Comparison of ENCODE assay signal across 8 mouse cellular contexts in the genomic region with DNA sequence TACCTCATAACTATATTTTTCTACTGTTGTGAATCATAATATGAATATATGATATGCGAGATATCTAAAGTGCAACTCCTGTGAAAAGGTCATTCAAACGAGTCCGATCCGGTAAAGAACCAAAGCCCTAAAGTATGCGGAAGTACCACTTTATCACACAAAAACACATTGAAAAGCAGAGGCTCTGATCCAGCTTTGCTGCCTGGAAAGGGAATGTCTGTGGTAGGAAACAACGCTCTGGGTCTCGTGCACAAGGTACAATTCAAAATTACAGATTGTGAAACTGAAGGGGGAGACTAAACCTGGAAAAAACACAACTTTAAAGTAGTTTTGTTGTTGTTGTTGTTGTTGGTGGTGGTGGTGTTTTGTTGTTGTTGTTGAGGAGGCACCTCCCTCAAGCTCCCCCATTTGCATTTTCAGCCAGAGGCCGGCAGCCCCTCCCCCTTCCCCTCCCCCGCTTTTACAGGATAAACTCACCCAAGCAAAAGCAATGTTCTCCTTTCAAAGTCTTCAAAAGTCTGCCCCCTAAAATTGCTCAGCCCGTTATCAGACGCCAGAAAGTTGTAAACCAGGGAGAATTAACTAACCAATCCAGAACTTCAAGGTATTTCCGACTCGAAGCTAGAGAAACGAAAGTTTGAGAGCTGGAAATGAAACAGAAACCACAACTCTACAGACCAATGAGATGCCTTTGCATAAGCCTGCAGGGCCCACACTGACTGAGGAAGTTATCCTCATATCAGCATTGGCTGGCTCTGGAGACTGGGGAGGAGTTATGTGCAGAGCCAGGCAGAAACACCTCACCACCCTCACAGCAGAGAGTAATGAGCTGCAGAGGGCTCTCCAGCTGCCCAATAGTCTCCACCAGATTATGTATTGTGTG. TPM values are rescaled to one million over a fixed set of nuclear protein-coding genes. Genes with fewer than 3 reads are reported as not detected.
A peak's percentile ranks its signal among the peaks of the same experiment; 100 is the strongest.
DNase-seq lines count a peak whose midpoint lies in the region; ATAC-seq and TF ChIP-seq lines count a peak whose summit lies in the region.

Trim12c (minus strand) TSS at position 646 of the 883 bp plus-strand sequence.

- H3K4me1 ChIP-seq in cerebellum, adult 2 months (ENCODE audit: control insufficient read depth, insufficient read depth, low read length) = no peaks in the 10 kb centered on the region
- H3K4me1 ChIP-seq in intestine, postnatal 0 days (replicated peaks; ENCODE audit: control insufficient read depth, insufficient read depth, low read length) = no peaks in the 10 kb centered on the region
- no peaks in the 10 kb centered on the region for H3K4me1 ChIP-seq in liver, embryonic 11.5 days (replicated peaks; ENCODE audit: control insufficient read depth, insufficient read depth, low read length)
- H3K4me1 ChIP-seq in stomach, embryonic 16.5 days (ENCODE audit: control insufficient read depth, insufficient read depth, low read length) = no peaks in the 10 kb centered on the region

- no peaks in the 10 kb centered on the region for H3K36me3 ChIP-seq in intestine, postnatal 0 days (ENCODE audit: control insufficient read depth, insufficient read depth)
- H3K36me3 ChIP-seq in liver, embryonic 11.5 days (ENCODE audit: control insufficient read depth, insufficient read depth, low read length) = no peaks in the 10 kb centered on the region
- H3K36me3 ChIP-seq in stomach, embryonic 16.5 days (ENCODE audit: control insufficient read depth, insufficient read depth, low read length) = no peaks in the 10 kb centered on the region

- peak within 1 kb of the TSS; percentile 66 for H3K4me2 ChIP-seq in intestine, postnatal 0 days (replicated peaks; ENCODE audit: low read depth)
- peak within 1 kb of the TSS; percentile 78 for H3K4me2 ChIP-seq in liver, embryonic 11.5 days
- H3K4me2 ChIP-seq in stomach, embryonic 16.5 days (ENCODE audit: low read depth, low read length) = peak within 1 kb of the TSS; percentile 54

- peak in 1 of 2 experiments; percentile 4 for DNase-seq in cerebellum, adult 2 months
- DNase-seq in cerebellum, adult 9-11 months = no peak
- peak; percentile 30 for DNase-seq in embryo, embryonic 11.5 days (ENCODE audit: low read depth, low spot score)
- peak; percentile 99 for DNase-seq in heart, adult 11 months
- DNase-seq in liver, embryonic 11.5 days (ENCODE audit: low spot score) = peak; percentile 62

- TF ChIP-seq CTCF in cerebellum, adult 2 months (IDR thresholded peaks at IDR 0.05; ENCODE audit: borderline replicate concordance, insufficient read depth, low read depth, low read length) = no peak
- TF ChIP-seq CTCF in intestine, postnatal 0 days (IDR thresholded peaks at IDR 0.05; ENCODE audit: low read depth) = no peak

- WGBS in cerebellum, adult 2 months = 9% methylated on average over 14 of the region's 14 CpGs
- 4% methylated on average over 14 of the region's 14 CpGs for WGBS in intestine, postnatal 0 days
- WGBS in liver, embryonic 11.5 days = 3% methylated on average over 14 of the region's 14 CpGs
- WGBS in stomach, embryonic 16.5 days = 2% methylated on average over 14 of the region's 14 CpGs

- peak within 1 kb of the TSS; percentile 15 for H3K4me3 ChIP-seq in cerebellum, adult 2 months (replicated peaks; ENCODE audit: insufficient read depth, low read depth, low read length)
- peak within 1 kb of the TSS; percentile 51 for H3K4me3 ChIP-seq in intestine, postnatal 0 days (ENCODE audit: low read depth, low read length)
- peak within 1 kb of the TSS; percentile 55 for H3K4me3 ChIP-seq in liver, embryonic 11.5 days (ENCODE audit: low read depth, low read length)
- H3K4me3 ChIP-seq in stomach, embryonic 16.5 days (replicated peaks; ENCODE audit: low read length) = peak within 1 kb of the TSS; percentile 45

- H3K27me3 ChIP-seq in cerebellum, adult 2 months (ENCODE audit: control insufficient read depth, insufficient read depth, low read length) = no peaks in the 10 kb centered on the region
- no peaks in the 10 kb centered on the region for H3K27me3 ChIP-seq in intestine, postnatal 0 days (replicated peaks; ENCODE audit: control insufficient read depth, insufficient read depth, low read length)
- no peaks in the 10 kb centered on the region for H3K27me3 ChIP-seq in liver, embryonic 11.5 days (replicated peaks; ENCODE audit: control insufficient read depth, insufficient read depth, low read length)
- H3K27me3 ChIP-seq in stomach, embryonic 16.5 days (ENCODE audit: control insufficient read depth, insufficient read depth, low read length) = no peaks in the 10 kb centered on the region

- H3K9ac ChIP-seq in intestine, postnatal 0 days (ENCODE audit: low read depth, low read length) = peak within 1 kb of the TSS; percentile 35; the same call in 1 of the 2 replicates
- H3K9ac ChIP-seq in liver, embryonic 11.5 days (ENCODE audit: low read depth, low read length) = peak within 1 kb of the TSS; percentile 52
- H3K9ac ChIP-seq in stomach, embryonic 16.5 days (ENCODE audit: low read length) = peak within 1 kb of the TSS; percentile 17; the same call in 1 of the 2 replicates

- peak; percentile 100 for ATAC-seq in intestine, postnatal 0 days
- ATAC-seq in liver, embryonic 11.5 days (replicated peaks; ENCODE audit: low FRiP score) = peak; percentile 100
- ATAC-seq in monocyte, adult 5-6 weeks (replicated peaks; ENCODE audit: insufficient number of reproducible peaks, low FRiP score, low TSS enrichment, poor library complexity, severe bottlenecking) = peak; percentile 97
- ATAC-seq in stomach, embryonic 16.5 days (ENCODE audit: insufficient read depth, low FRiP score) = peak; percentile 100

- TF ChIP-seq POLR2A in cerebellum, adult 2 months (IDR thresholded peaks at IDR 0.05; ENCODE audit: borderline replicate concordance, insufficient read depth, low read length) = no peak

- H3K27ac ChIP-seq in cerebellum, adult 2 months (ENCODE audit: insufficient read depth, low read length) = no peak within 1 kb of the TSS
- peak within 1 kb of the TSS; percentile 71 for H3K27ac ChIP-seq in intestine, postnatal 0 days (ENCODE audit: low read depth, low read length)
- no peak within 1 kb of the TSS; the same call in 1 of the 2 replicates for H3K27ac ChIP-seq in liver, embryonic 11.5 days (ENCODE audit: low read depth, low read length)
- no peak within 1 kb of the TSS for H3K27ac ChIP-seq in stomach, embryonic 16.5 days (ENCODE audit: low read length)

- H3K9me3 ChIP-seq in intestine, postnatal 0 days (ENCODE audit: control insufficient read depth) = no peaks in the 10 kb centered on the region
- H3K9me3 ChIP-seq in liver, embryonic 11.5 days (ENCODE audit: control insufficient read depth, low read length) = no peaks in the 10 kb centered on the region
- H3K9me3 ChIP-seq in stomach, embryonic 16.5 days (replicated peaks; ENCODE audit: control insufficient read depth, low read length) = no peaks in the 10 kb centered on the region

RNA-seq across cellular contexts. Expression of gene Trim12c, which starts in this region (rescaled TPM):
- polyA plus RNA-seq in cerebellum, adult 2 months (2012; rRNA removed) = 1.3 TPM in 2 replicates
- polyA plus RNA-seq in intestine, postnatal 0 days (2015; fragmentation: Nextera tagmentation; extraction: Ambion mirVana) = 4.8 and 5.0 TPM in 2 replicates
- polyA plus RNA-seq in liver, embryonic 11.5 days (2014; fragmentation: Nextera tagmentation; extraction: Ambion mirVana) = 1.2 TPM in 2 replicates
- total RNA-seq in monocyte, adult 5-6 weeks (2017) = 38.3 to 79.6 TPM (median 51.5 TPM) in 3 replicates
- 2.8 TPM in 2 replicates for polyA plus RNA-seq in stomach, embryonic 16.5 days (2015; fragmentation: Nextera tagmentation; extraction: Ambion mirVana)
